Mouse (Mus musculus): Measurements from ENCODE around the gene Ppm1m.

DNA sequence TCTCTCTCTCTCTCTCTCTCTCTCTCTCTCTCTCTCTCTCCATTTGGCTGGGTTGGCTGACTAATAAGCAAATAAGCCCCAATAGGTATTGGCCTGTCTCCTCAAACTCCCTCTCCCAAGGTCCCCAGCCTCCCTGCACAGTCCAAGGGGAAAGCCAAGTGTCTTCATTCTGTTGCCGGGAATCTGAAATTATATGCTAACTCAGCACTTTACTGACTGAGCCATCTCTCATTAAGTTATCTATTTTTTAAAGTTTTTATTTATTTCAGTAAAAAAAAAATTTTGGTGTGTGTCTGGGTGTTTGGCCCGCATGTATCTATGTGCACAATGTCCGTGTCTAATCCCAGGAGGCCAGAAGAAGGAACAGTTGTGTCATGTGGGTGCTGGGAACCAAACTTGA lies 2.3 kb upstream of the Ppm1m start:
- TF ChIP-seq POLR2A (IDR thresholded peaks at IDR 0.05; ENCODE audit: insufficient read length, low read depth), result no peak
- no peak for TF ChIP-seq USF1 (IDR thresholded peaks at IDR 0.05; ENCODE audit: low read depth)
- no peak for TF ChIP-seq MYOD1 (IDR thresholded peaks at IDR 0.05; ENCODE audit: control insufficient read depth in 1 of 3, insufficient read length in 2 of 3, low read depth in 2 of 3)
- no peak for TF ChIP-seq TCF12 (IDR thresholded peaks at IDR 0.05; ENCODE audit: insufficient read depth, poor library complexity, severe bottlenecking)
- no peak for TF ChIP-seq POLR2AphosphoS2 (IDR thresholded peaks at IDR 0.05; ENCODE audit: insufficient read length, low read depth)
- no peak for TF ChIP-seq E2F4 (IDR thresholded peaks at IDR 0.05; ENCODE audit: insufficient read depth)
- TF ChIP-seq SRF (IDR thresholded peaks at IDR 0.05; ENCODE audit: control insufficient read depth, insufficient read length, low read depth), result no peak
- TF ChIP-seq REST (IDR thresholded peaks at IDR 0.05; ENCODE audit: insufficient read depth, insufficient read length), result no peak
- no peak for TF ChIP-seq MAX (IDR thresholded peaks at IDR 0.05; ENCODE audit: low read depth)

Data from myocyte (in vitro differentiated cells).